Mouse (Mus musculus) bone marrow, adult 2 months (tissue): ENCODE results near the gene Cdk2ap1. TPM values are rescaled to one million over a fixed set of nuclear protein-coding genes. Genes with fewer than 3 reads are reported as not detected.
"Not testable (repeated sequence)": the region's sequence is repeated elsewhere in the genome, so short reads cannot be mapped to it uniquely, and the experiment has no call there.

ENCODE experiments used
- H3K27ac ChIP-seq: fragments of 200-500 bp; 2 replicates; pipeline ENCODE4 v1.5.1; 2012; ENCODE audit warnings: low read depth, mild to moderate bottlenecking, control low read depth, inconsistent platforms, low read length; ENCODE audit not compliant: control insufficient read depth, poor library complexity, insufficient read depth
- H3K4me1 ChIP-seq: fragments of 200-500 bp; 2 replicates; pipeline ENCODE4 v1.6.1; 2011; ENCODE audit warnings: low read length; ENCODE audit not compliant: control insufficient read depth, insufficient read depth
- H3K4me3 ChIP-seq: fragments of 200-500 bp; replicated peaks from 2 replicates; pipeline ENCODE3; 2011; ENCODE audit warnings: mild to moderate bottlenecking, low read depth, low read length, control low read depth; ENCODE audit not compliant: control insufficient read depth
- CTCF ChIP-seq: fragments of 200-500 bp; IDR thresholded peaks from 2 replicates; pipeline ENCODE4 v1.5.1; 2011; ENCODE audit warnings: low read length, control low read depth; ENCODE audit not compliant: control insufficient read depth, insufficient read depth
- POLR2A ChIP-seq: fragments of 200-500 bp; IDR thresholded peaks from 2 replicates; pipeline ENCODE4 v1.6.1; 2011; ENCODE audit warnings: low read depth, mild to moderate bottlenecking, control low read depth, low read length, borderline replicate concordance; ENCODE audit not compliant: control insufficient read depth
- WGBS: fragments of 180-500 bp; shearing (Covaris S2); methylation state at CpG from one replicate; pipeline ENCODE4 v1.1.7; 2018; 5-methylcytosine and 5-hydroxymethylcytosine counted together
- polyA plus RNA-seq: library from polyadenylated mRNA; stranded (reverse); fragments of >200 nt; gene quantifications from 2 replicates; pipeline ENCODE4 v1.2.4, GENCODE M21; 2011; ENCODE audit warnings: low replicate concordance; ENCODE audit not compliant: missing spikeins, insufficient read depth, insufficient read length

Gene Cdk2ap1
- polyA plus RNA-seq, 1 experiment, result 35.9 TPM

GRCm38 (mm10) chr5:124315941-124316340 lies 46.9 kb downstream of the Cdk2ap1 start:
- TF ChIP-seq POLR2A, result no peak
- TF ChIP-seq CTCF, result no peak
- no peaks in the 10 kb centered on the region for H3K4me1 ChIP-seq
- WGBS, result 94% methylated on average over 11 of the region's 11 CpGs
- no peak overlapping the region for H3K27ac ChIP-seq
- no peak overlapping the region for H3K4me3 ChIP-seq

- no peak for TF ChIP-seq CTCF
- TF ChIP-seq POLR2A, result no peak
- H3K4me3 ChIP-seq, result no peak overlapping the region
- H3K27ac ChIP-seq, result no peak overlapping the region
- no peaks in the 10 kb centered on the region for H3K4me1 ChIP-seq
- WGBS, result 90% methylated on average over 9 of the region's 9 CpGs
These were observed 47.4 kb downstream of the Cdk2ap1 start for GRCm38 (mm10) chr5:124315498-124315897.

DNA sequence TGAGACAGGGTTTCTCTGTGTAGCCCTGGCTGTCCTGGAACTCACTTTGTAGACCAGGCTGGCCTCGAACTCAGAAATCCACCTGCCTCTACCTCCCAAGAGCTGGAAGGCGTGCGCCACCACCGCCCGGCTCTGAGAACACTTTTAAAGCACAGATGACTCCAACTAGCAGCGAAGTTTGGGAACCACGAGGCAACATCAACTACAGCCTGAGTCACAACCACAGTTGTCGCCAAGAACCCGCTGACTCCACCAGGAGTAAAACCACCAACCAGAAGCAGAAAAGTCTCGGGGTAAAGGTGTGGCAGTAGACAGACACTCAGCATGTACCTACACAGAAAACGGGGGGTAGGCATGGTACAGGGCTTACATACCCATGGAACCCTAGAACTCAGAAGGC lies 52.8 kb downstream of the Cdk2ap1 start:
- 88% methylated on average over 11 of the region's 11 CpGs for WGBS
- H3K27ac ChIP-seq, result no peak overlapping the region
- H3K4me3 ChIP-seq, result no peak overlapping the region
- TF ChIP-seq POLR2A (no peak), CTCF (no peak)
- H3K4me1 ChIP-seq, result no peaks in the 10 kb centered on the region

DNA sequence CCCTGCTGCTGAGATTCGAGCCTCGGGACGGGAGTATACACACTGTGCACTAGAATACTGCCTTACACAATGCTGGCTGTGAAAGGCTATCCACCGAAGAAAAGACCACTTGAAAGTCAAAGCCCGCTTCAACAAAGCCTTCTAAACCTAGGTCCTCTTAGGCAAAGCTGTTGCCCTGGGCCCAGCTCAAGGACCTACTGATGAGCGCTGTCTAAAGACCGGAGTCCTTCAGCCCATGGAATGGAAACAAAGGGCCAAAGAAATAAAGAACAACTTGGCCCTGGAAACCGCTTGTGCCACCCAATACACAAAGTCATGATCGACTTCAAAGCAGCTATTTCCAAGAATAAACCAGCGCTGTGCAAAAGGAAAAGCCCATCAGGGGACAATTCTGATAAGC lies 53.7 kb downstream of the Cdk2ap1 start:
- TF ChIP-seq POLR2A (no peak), CTCF (no peak)
- 92% methylated on average over 10 of the region's 10 CpGs for WGBS
- H3K27ac ChIP-seq, result no peak overlapping the region
- no peak overlapping the region for H3K4me3 ChIP-seq
- no peaks in the 10 kb centered on the region for H3K4me1 ChIP-seq

DNA sequence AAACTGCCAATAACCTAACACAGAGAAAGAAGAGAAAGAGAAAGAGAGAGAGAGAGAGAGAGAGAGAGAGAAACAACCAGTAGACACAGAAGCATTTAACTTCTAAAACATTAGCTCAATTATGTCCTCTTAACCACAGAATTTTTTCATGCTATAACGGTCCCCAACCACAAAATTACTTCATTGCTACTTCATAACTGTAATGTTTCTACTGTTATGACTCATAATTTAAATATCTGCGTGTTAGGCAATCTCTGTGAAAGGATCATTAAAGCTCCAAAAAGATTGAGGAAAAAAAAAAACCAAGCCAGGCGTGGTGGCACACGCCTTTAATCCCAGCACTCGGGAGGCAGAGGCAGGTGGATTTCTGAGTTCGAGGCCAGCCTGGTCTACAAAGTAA lies 60.0 kb downstream of the Cdk2ap1 start:
- H3K27ac ChIP-seq, H3K4me3 ChIP-seq, H3K4me1 ChIP-seq: not testable (repeated sequence)
- WGBS, result 30% methylated on average over 6 of the region's 6 CpGs

GRCm38 (mm10) chr5:124300132-124300531 lies 62.8 kb downstream of the Cdk2ap1 start:
- Histone ChIP-seq H3K4me1 (no peaks in the 10 kb centered on the region), H3K27ac (no peak overlapping the region), H3K4me3 (no peak overlapping the region)
- 91% methylated on average over 4 of the region's 4 CpGs for WGBS
- TF ChIP-seq CTCF, result no peak
- no peak for TF ChIP-seq POLR2A

DNA sequence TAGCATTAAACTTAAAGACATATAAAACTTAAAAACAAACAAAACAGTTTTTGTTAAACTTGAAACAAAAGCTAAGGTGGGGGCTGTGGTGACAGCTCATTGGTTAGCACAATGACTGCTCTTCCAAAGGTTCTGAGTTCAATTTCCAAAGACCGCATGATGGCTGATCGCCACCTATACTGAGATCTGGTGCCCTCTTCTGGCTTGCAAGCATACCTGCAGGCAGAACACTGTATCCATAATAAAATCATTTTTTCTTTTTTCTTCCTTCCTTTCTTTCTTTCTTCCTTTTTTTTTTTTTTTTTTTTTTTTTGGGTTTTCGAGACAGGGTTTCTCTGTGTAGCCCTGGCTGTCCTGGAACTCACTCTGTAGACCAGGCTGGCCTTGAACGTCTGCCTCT lies 63.6 kb downstream of the Cdk2ap1 start:
- peak; percentile 54 for TF ChIP-seq CTCF
- not testable (repeated sequence) for H3K27ac ChIP-seq, H3K4me3 ChIP-seq, H3K4me1 ChIP-seq
- 61% methylated on average over 3 of the region's 4 CpGs for WGBS

- 91% methylated on average over 4 of the region's 4 CpGs for WGBS
These were observed 66.4 kb downstream of the Cdk2ap1 start for GRCm38 (mm10) chr5:124296475-124296874.

More at GRCm38 (mm10) chr5:124296475-124296874, 66.4 kb downstream of the Cdk2ap1 start:
- no peak overlapping the region for H3K4me3 ChIP-seq
- TF ChIP-seq CTCF (no peak), POLR2A (no peak)
- H3K27ac ChIP-seq, result no peak overlapping the region
- no peaks in the 10 kb centered on the region for H3K4me1 ChIP-seq

Other genes starting within 250 kb of the Cdk2ap1 start
- 72.3 and 112 TPM in 2 replicates for gene Arl6ip4, start 247.0 kb downstream of the Cdk2ap1 start, polyA plus RNA-seq
- 10.8 and 11.6 TPM in 2 replicates for gene Pitpnm2, start 113.3 kb downstream of the Cdk2ap1 start, polyA plus RNA-seq
- gene Mphosph9, start 35.1 kb downstream of the Cdk2ap1 start, polyA plus RNA-seq, result 7.1 and 10.3 TPM in 2 replicates
- gene 2810006K23Rik, start 35.0 kb downstream of the Cdk2ap1 start, polyA plus RNA-seq, result 3.1 and 6.3 TPM in 2 replicates
- 26.5 and 50.4 TPM in 2 replicates for gene Sbno1, start 62.9 kb upstream of the Cdk2ap1 start, polyA plus RNA-seq
- 100.0 and 137 TPM in 2 replicates for gene Kmt5a, start 76.8 kb upstream of the Cdk2ap1 start, polyA plus RNA-seq
- gene Rilpl2, start 115.3 kb upstream of the Cdk2ap1 start, polyA plus RNA-seq, result 13.5 and 18.3 TPM in 2 replicates
- gene Snrnp35, start 120.1 kb upstream of the Cdk2ap1 start, polyA plus RNA-seq, result 12.7 and 24.2 TPM in 2 replicates
- gene Rilpl1, start 168.3 kb upstream of the Cdk2ap1 start, polyA plus RNA-seq, result 1.4 and 6.2 TPM in 2 replicates
- gene Tmed2, start 177.6 kb upstream of the Cdk2ap1 start, polyA plus RNA-seq, result 117 TPM in 2 replicates
- 11.7 and 22.9 TPM in 2 replicates for gene Ddx55, start 189.8 kb upstream of the Cdk2ap1 start, polyA plus RNA-seq
- gene Eif2b1, start 216.0 kb upstream of the Cdk2ap1 start, polyA plus RNA-seq, result 14.9 and 16.6 TPM in 2 replicates
- gene Gtf2h3, start 216.1 kb upstream of the Cdk2ap1 start, polyA plus RNA-seq, result 7.8 and 8.3 TPM in 2 replicates